Mouse (Mus musculus): ENCODE measurements at regions not wholly inside any gene's neighbourhood (a gene's known extent, or its start where the extent isn't known, plus 50 kb on each side); places are given as distances from the start of the nearest gene placed in this dataset.
"Not testable (repeated sequence)": the region's sequence is repeated elsewhere in the genome, so short reads cannot be mapped to it uniquely, and the experiment has no call there.

- no peaks in the 10 kb centered on the region for H3K9me3 ChIP-seq
- ATAC-seq (replicated peaks): peak; percentile 80
- H3K4me3 ChIP-seq: no peak overlapping the region
- no peak overlapping the region for H3K4me2 ChIP-seq
- H3K4me1 ChIP-seq: no peaks in the 10 kb centered on the region
- no peaks in the 10 kb centered on the region for H3K36me3 ChIP-seq (replicated peaks)
- no peaks in the 10 kb centered on the region for H3K27me3 ChIP-seq (replicated peaks)
- no peak overlapping the region for H3K27ac ChIP-seq
- H3K9ac ChIP-seq: no peak overlapping the region
- WGBS: 52% methylated on average over 2 of the region's 2 CpGs
These were observed 1468.2 kb downstream of the Zfp704 start for GRCm38 (mm10) chr3:8141664-8142084.

GRCm38 (mm10) chr3:8123641-8124040, 1486.2 kb downstream of the Zfp704 start:
- not testable (repeated sequence) for H3K36me3 ChIP-seq (replicated peaks); H3K27ac ChIP-seq; H3K4me2 ChIP-seq; H3K4me1 ChIP-seq; H3K9ac ChIP-seq; H3K27me3 ChIP-seq (replicated peaks); H3K9me3 ChIP-seq; ATAC-seq (replicated peaks); H3K4me3 ChIP-seq
- WGBS: 42% methylated on average over 1 of the region's 1 CpGs

- ATAC-seq (replicated peaks): no peak
- Histone ChIP-seq H3K4me1 (no peaks in the 10 kb centered on the region), H3K4me3 (no peak overlapping the region), H3K9ac (no peak overlapping the region), H3K27ac (no peak overlapping the region), H3K27me3 (replicated peaks) (no peaks in the 10 kb centered on the region), H3K9me3 (no peaks in the 10 kb centered on the region), H3K36me3 (replicated peaks) (no peaks in the 10 kb centered on the region), H3K4me2 (no peak overlapping the region)
- WGBS: 67% methylated on average over 3 of the region's 3 CpGs
These were observed 1486.7 kb downstream of the Zfp704 start for GRCm38 (mm10) chr3:8123141-8123540.

GRCm38 (mm10) chr3:8098291-8098690, 1478.0 kb upstream of the 1700008P02Rik start:
- Histone ChIP-seq H3K4me2 (no peak overlapping the region), H3K9me3 (no peaks in the 10 kb centered on the region), H3K27ac (no peak overlapping the region), H3K9ac (no peak overlapping the region), H3K27me3 (replicated peaks) (no peaks in the 10 kb centered on the region), H3K4me3 (no peak overlapping the region), H3K36me3 (replicated peaks) (no peaks in the 10 kb centered on the region), H3K4me1 (no peaks in the 10 kb centered on the region)
- ATAC-seq (replicated peaks): no peak
- WGBS: 86% methylated on average over 1 of the region's 1 CpGs

GRCm38 (mm10) chr3:8084749-8085148, 1464.5 kb upstream of the 1700008P02Rik start:
- Histone ChIP-seq H3K4me2 (no peak overlapping the region), H3K4me1 (no peaks in the 10 kb centered on the region), H3K36me3 (replicated peaks) (no peaks in the 10 kb centered on the region), H3K9me3 (no peaks in the 10 kb centered on the region), H3K27ac (no peak overlapping the region), H3K4me3 (no peak overlapping the region), H3K9ac (no peak overlapping the region), H3K27me3 (replicated peaks) (no peaks in the 10 kb centered on the region)
- no peak for ATAC-seq (replicated peaks)
- 75% methylated on average over 2 of the region's 2 CpGs for WGBS

- Histone ChIP-seq H3K9ac (no peak overlapping the region), H3K27ac (no peak overlapping the region), H3K4me1 (no peaks in the 10 kb centered on the region), H3K36me3 (replicated peaks) (no peaks in the 10 kb centered on the region), H3K9me3 (no peaks in the 10 kb centered on the region), H3K4me2 (no peak overlapping the region), H3K27me3 (replicated peaks) (no peaks in the 10 kb centered on the region), H3K4me3 (no peak overlapping the region)
- ATAC-seq (replicated peaks): no peak
These were observed 1433.5 kb upstream of the 1700008P02Rik start for GRCm38 (mm10) chr3:8053711-8054110.

GRCm38 (mm10) chr3:8051167-8051566, 1430.9 kb upstream of the 1700008P02Rik start:
- Histone ChIP-seq H3K27me3 (replicated peaks) (no peaks in the 10 kb centered on the region), H3K4me1 (no peaks in the 10 kb centered on the region), H3K27ac (no peak overlapping the region), H3K9ac (no peak overlapping the region), H3K36me3 (replicated peaks) (no peaks in the 10 kb centered on the region), H3K4me3 (no peak overlapping the region), H3K4me2 (no peak overlapping the region), H3K9me3 (no peaks in the 10 kb centered on the region)
- ATAC-seq (replicated peaks): no peak
- 89% methylated on average over 4 of the region's 4 CpGs for WGBS

- Histone ChIP-seq H3K9me3 (no peaks in the 10 kb centered on the region), H3K36me3 (replicated peaks) (no peaks in the 10 kb centered on the region), H3K27me3 (replicated peaks) (no peaks in the 10 kb centered on the region), H3K4me3 (no peak overlapping the region), H3K27ac (no peak overlapping the region), H3K4me2 (no peak overlapping the region), H3K9ac (no peak overlapping the region), H3K4me1 (no peaks in the 10 kb centered on the region)
- ATAC-seq (replicated peaks): no peak; the same call in 1 of the 2 replicates
- WGBS: 52% methylated on average over 1 of the region's 1 CpGs
These were observed 1429.5 kb upstream of the 1700008P02Rik start for GRCm38 (mm10) chr3:8049706-8050105.

GRCm38 (mm10) chr3:8046348-8046747, 1426.1 kb upstream of the 1700008P02Rik start:
- no peak overlapping the region for H3K9ac ChIP-seq
- no peaks in the 10 kb centered on the region for H3K4me1 ChIP-seq
- H3K27me3 ChIP-seq (replicated peaks): no peaks in the 10 kb centered on the region
- 60% methylated on average over 3 of the region's 3 CpGs for WGBS
- H3K36me3 ChIP-seq (replicated peaks): no peaks in the 10 kb centered on the region
- H3K4me2 ChIP-seq: no peak overlapping the region
- no peak overlapping the region for H3K27ac ChIP-seq
- H3K4me3 ChIP-seq: no peak overlapping the region
- H3K9me3 ChIP-seq: no peaks in the 10 kb centered on the region
- ATAC-seq (replicated peaks): no peak

- WGBS: 33% methylated on average over 1 of the region's 1 CpGs
- H3K4me1 ChIP-seq: no peaks in the 10 kb centered on the region
- H3K36me3 ChIP-seq (replicated peaks): no peaks in the 10 kb centered on the region
- H3K27me3 ChIP-seq (replicated peaks): no peaks in the 10 kb centered on the region
- H3K4me3 ChIP-seq: no peak overlapping the region
- H3K9me3 ChIP-seq: no peaks in the 10 kb centered on the region
- no peak overlapping the region for H3K9ac ChIP-seq
- H3K27ac ChIP-seq: no peak overlapping the region
- H3K4me2 ChIP-seq: no peak overlapping the region
- peak; percentile 59 for ATAC-seq (replicated peaks)
These were observed 1416.5 kb upstream of the 1700008P02Rik start for GRCm38 (mm10) chr3:8036697-8037096.

GRCm38 (mm10) chr3:8035091-8035729, 1415.0 kb upstream of the 1700008P02Rik start:
- no peak overlapping the region for H3K4me2 ChIP-seq
- H3K27ac ChIP-seq: no peak overlapping the region
- no peaks in the 10 kb centered on the region for H3K36me3 ChIP-seq (replicated peaks)
- H3K4me3 ChIP-seq: no peak overlapping the region
- no peak overlapping the region for H3K9ac ChIP-seq
- 82% methylated on average over 14 of the region's 14 CpGs for WGBS
- no peaks in the 10 kb centered on the region for H3K27me3 ChIP-seq (replicated peaks)
- no peaks in the 10 kb centered on the region for H3K9me3 ChIP-seq
- ATAC-seq (replicated peaks): no peak
- H3K4me1 ChIP-seq: no peaks in the 10 kb centered on the region

GRCm38 (mm10) chr3:8026325-8027017, 1406.2 kb upstream of the 1700008P02Rik start:
- H3K27me3 ChIP-seq (replicated peaks): no peaks in the 10 kb centered on the region
- no peaks in the 10 kb centered on the region for H3K9me3 ChIP-seq
- H3K36me3 ChIP-seq (replicated peaks): no peaks in the 10 kb centered on the region
- ATAC-seq (replicated peaks): no peak
- no peak overlapping the region for H3K27ac ChIP-seq
- H3K4me3 ChIP-seq: no peak overlapping the region
- H3K4me2 ChIP-seq: no peak overlapping the region
- H3K9ac ChIP-seq: no peak overlapping the region
- 73% methylated on average over 4 of the region's 4 CpGs for WGBS
- H3K4me1 ChIP-seq: no peaks in the 10 kb centered on the region

GRCm38 (mm10) chr3:8022654-8023053, 1402.4 kb upstream of the 1700008P02Rik start:
- no peak for ATAC-seq (replicated peaks)
- 88% methylated on average over 10 of the region's 10 CpGs for WGBS
- no peak overlapping the region for H3K4me2 ChIP-seq

More at GRCm38 (mm10) chr3:8022654-8023053, 1402.4 kb upstream of the 1700008P02Rik start:
- Histone ChIP-seq H3K27me3 (replicated peaks) (no peaks in the 10 kb centered on the region), H3K9me3 (no peaks in the 10 kb centered on the region), H3K27ac (no peak overlapping the region), H3K36me3 (replicated peaks) (no peaks in the 10 kb centered on the region), H3K4me3 (no peak overlapping the region), H3K9ac (no peak overlapping the region), H3K4me1 (no peaks in the 10 kb centered on the region)

Data from midbrain, embryonic 15.5 days (tissue).